Mouse (Mus musculus) heart, postnatal 0 days (tissue): ENCODE data around the gene Psmb5. TPM values are rescaled to one million over a fixed set of nuclear protein-coding genes. Genes with fewer than 3 reads are reported as not detected.

Experiments
- ATAC-seq: fragments of 200-750 bp; cut with Nextera tagmentation; 2 replicates; pipeline ENCODE4 v1.8.0; 2017; ENCODE audit warnings: low read depth, moderate number of reproducible peaks, moderate library complexity; ENCODE audit not compliant: insufficient read depth
- DNase-seq: peaks from one replicate; pipeline ENCODE4 v3.0.0-alpha.2; 2016; ENCODE audit warnings: low spot score
- H3K27ac ChIP-seq: fragments of 300-500 bp; sonication (generic); 2 replicates; pipeline ENCODE4 v1.5.1; 2014; ENCODE audit warnings: low read depth, mild to moderate bottlenecking
- H3K27me3 ChIP-seq: fragments of 300-500 bp; sonication (generic); 2 replicates; pipeline ENCODE4 v1.6.1; 2014; ENCODE audit warnings: low read length, mixed read lengths; ENCODE audit not compliant: control insufficient read depth, insufficient read depth
- H3K36me3 ChIP-seq: fragments of 300-500 bp; sonication (generic); replicated peaks from 2 replicates; pipeline ENCODE4 v1.6.1; 2014; ENCODE audit warnings: low read length, mixed read lengths; ENCODE audit not compliant: control insufficient read depth, insufficient read depth
- H3K4me1 ChIP-seq: fragments of 300-500 bp; sonication (generic); 2 replicates; pipeline ENCODE4 v1.6.1; 2014; ENCODE audit warnings: antibody characterized with exemption; ENCODE audit not compliant: control insufficient read depth, insufficient read depth
- H3K4me2 ChIP-seq: fragments of 300-500 bp; sonication (generic); 2 replicates; pipeline ENCODE4 v1.6.1; 2014; ENCODE audit warnings: low read depth, mild to moderate bottlenecking, low read length, moderate library complexity
- H3K4me3 ChIP-seq: fragments of 300-500 bp; sonication (generic); 2 replicates; pipeline ENCODE4 v1.5.1; 2014; ENCODE audit warnings: low read depth, low read length
- H3K9ac ChIP-seq: fragments of 300-500 bp; sonication (generic); replicated peaks from 2 replicates; pipeline ENCODE4 v1.6.1; 2014; ENCODE audit warnings: low read depth, low read length, mixed read lengths
- H3K9me3 ChIP-seq: fragments of 300-500 bp; sonication (generic); replicated peaks from 2 replicates; pipeline ENCODE4 v1.6.1; 2016; ENCODE audit warnings: low read length; ENCODE audit not compliant: control insufficient read depth
- CTCF ChIP-seq: IDR thresholded peaks from 2 replicates; pipeline ENCODE4 v1.5.1; 2016; ENCODE audit warnings: antibody characterized with exemption, control low read depth, low read depth
- EP300 ChIP-seq: IDR thresholded peaks from 2 replicates; pipeline ENCODE4 v1.6.1; 2016; ENCODE audit warnings: antibody characterized with exemption, low read depth
- WGBS: fragments of 180-500 bp; shearing (Covaris S2); extraction: QIAGEN DNeasy Blood & Tissue Kit; methylation state at CpG from one replicate; pipeline ENCODE4 v1.1.7; 2014; 5-methylcytosine and 5-hydroxymethylcytosine counted together
- polyA plus RNA-seq: library from polyadenylated mRNA; unstranded; fragments of >200 nt; fragmentation: Nextera tagmentation; extraction: Ambion mirVana; gene quantifications from 2 replicates; pipeline ENCODE4 v1.2.1, GENCODE M21; 2015
- total RNA-seq: library from RNA; depleted of rRNA; stranded (reverse); fragments of >200 nt; gene quantifications from 2 replicates; pipeline ENCODE4 v1.2.3, GENCODE M21; 2014; ENCODE audit warnings: low replicate concordance

Gene Psmb5
- total and polyA plus RNA-seq, 2 experiments from 2014 or later, result 207 to 342 TPM

DNA sequence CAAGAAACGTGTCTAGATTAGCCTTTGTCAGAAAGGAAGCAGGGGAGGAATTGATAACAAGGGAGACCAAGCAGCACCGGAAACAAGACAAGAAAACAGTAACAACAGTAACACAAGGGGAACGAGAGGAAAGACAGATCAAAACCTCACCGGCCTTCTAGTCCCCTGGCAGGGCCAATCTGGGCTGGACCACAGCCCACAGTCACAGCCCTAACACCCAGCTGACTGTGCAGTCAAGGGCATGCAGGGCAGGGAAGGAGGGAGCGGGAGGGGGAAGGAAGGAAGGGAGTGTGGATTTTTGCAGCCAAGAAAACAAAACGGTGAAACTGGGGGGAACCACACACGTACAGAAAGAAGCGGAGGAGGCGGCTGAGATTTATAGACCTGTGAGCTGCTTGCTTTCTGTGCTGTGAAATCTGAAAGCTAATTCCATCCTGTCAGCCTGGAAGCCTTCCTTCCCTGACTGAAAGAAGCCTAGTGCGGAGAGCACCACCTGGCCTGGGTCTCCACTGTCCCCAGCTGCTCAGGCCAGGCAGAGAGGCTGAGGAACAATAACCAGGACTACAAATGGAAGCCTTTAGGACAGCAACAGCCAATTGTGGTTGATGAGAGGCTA is 25.4 kb downstream of the Psmb5 start:
- Histone ChIP-seq H3K27ac (peak overlapping the region; percentile 85), H3K4me1 (peaks cover 17% of the 10 kb centered on the region; the same call in 1 of the 2 replicates), H3K27me3 (no peaks in the 10 kb centered on the region), H3K9ac (peak overlapping the region; percentile 26; the same call in 1 of the 2 replicates), H3K36me3 (no peaks in the 10 kb centered on the region), H3K4me2 (peak overlapping the region; percentile 6; the same call in 1 of the 2 replicates), H3K4me3 (no peak overlapping the region), H3K9me3 (no peaks in the 10 kb centered on the region)
- WGBS, result 21% methylated on average over 10 of the region's 10 CpGs
- DNase-seq, result peak; percentile 79
- no peak for TF ChIP-seq CTCF
- no peak for TF ChIP-seq EP300
- peak; percentile 90 for ATAC-seq

DNA sequence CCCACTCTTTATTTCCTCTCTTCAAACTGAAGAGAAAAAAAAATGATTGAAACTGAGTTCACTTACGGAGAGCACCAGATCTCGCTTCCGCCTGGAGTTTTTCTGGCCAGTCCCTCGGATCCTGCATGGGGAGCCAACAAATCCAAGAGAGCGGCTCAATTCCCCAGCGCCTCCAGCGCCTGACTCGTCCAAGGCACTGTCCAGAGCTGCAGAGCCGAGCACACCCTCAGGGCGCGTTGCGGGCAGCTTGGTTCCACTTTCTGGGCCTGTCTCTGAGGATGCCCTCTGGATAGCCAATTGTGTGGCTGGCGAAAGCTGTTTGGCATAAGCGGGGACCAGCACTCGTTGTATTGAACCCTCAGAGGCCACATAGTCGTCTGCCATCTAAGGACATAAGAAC is 26.8 kb downstream of the Psmb5 start:
- peaks cover 17% of the 10 kb centered on the region; the same call in 1 of the 2 replicates for H3K4me1 ChIP-seq
- TF ChIP-seq CTCF (no peak), EP300 (no peak)
- no peaks in the 10 kb centered on the region for H3K36me3 ChIP-seq

DNA sequence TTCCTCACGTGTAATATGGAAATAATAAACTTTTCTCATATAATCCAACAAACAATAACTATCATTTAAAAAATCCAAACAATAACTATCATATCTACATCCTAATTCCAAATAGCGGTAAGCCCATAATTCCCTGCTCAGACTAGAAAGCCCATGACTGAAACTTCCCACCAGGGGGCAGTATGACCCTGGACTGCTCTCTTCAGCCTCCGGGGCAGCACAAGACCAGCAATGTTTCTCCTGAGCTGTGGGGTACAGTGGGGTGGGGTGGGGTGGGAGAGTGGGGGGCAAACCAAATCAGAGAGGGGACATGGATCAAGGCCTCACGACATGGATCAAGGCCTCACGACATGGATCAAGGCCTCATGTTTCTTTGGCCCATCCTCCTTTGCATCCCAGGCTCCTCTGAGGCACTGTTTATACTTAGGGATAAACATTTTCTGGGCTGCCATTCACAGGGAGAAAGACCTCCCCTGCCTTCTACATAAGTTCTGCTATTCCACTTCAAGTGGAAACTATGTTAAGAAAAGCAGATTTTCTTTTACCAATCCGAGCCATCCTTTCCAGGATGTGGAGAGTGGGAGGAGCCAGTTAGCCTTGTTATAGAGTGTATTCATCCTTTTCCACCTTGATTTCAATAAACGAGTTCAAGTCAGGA is 34.0 kb downstream of the Psmb5 start:
- Histone ChIP-seq H3K9ac (no peak overlapping the region), H3K27me3 (no peaks in the 10 kb centered on the region), H3K4me3 (no peak overlapping the region), H3K27ac (no peak overlapping the region), H3K36me3 (peaks cover 10% of the 10 kb centered on the region), H3K9me3 (no peaks in the 10 kb centered on the region), H3K4me1 (0 out of 2 replicates have a peak, but pooled peaks cover 3% of the 10 kb centered on the region), H3K4me2 (no peak overlapping the region)
- ATAC-seq (peak; percentile 56), DNase-seq (peak; percentile 74)
- 26% methylated on average over 7 of the region's 7 CpGs for whole genome bisulfite sequencing
- TF ChIP-seq EP300 (no peak), CTCF (peak; percentile 79)

More for the DNA sequence above, 26.8 kb downstream of the Psmb5 start:
- ATAC-seq (no peak), DNase-seq (no peak)
- H3K27me3 ChIP-seq, result no peaks in the 10 kb centered on the region
- no peak overlapping the region for H3K27ac ChIP-seq
- 90% methylated on average over 16 of the region's 16 CpGs for WGBS
- no peak overlapping the region for H3K9ac ChIP-seq
- no peak overlapping the region for H3K4me2 ChIP-seq
- H3K4me3 ChIP-seq, result no peak overlapping the region
- no peaks in the 10 kb centered on the region for H3K9me3 ChIP-seq

DNA sequence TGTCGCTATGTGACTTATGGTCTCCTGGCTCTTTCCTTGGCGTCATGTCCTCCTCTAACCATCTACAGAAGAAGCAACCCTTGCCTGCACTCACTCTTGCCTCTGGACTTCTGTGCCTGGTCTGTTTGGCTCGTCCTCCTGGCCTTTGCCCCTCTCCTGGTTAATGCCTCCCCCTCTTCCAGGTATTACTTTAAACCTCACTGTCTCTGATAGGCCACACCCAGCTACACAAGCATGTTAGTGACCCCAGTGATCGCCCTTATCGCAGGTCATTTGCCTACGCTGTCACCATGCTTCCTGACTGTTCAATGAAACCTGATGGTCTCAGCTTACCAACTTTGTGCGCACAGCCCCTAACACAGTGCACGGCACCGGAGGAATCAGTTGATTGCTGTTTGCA is 35.3 kb downstream of the Psmb5 start:
- Histone ChIP-seq H3K27ac (no peak overlapping the region), H3K9ac (no peak overlapping the region), H3K4me2 (no peak overlapping the region), H3K4me1 (no peaks in the 10 kb centered on the region; the same call in 1 of the 2 replicates), H3K9me3 (no peaks in the 10 kb centered on the region), H3K27me3 (no peaks in the 10 kb centered on the region), H3K36me3 (peaks cover 10% of the 10 kb centered on the region), H3K4me3 (no peak overlapping the region)
- TF ChIP-seq EP300, result no peak
- no peak for TF ChIP-seq CTCF
- DNase-seq (no peak), ATAC-seq (no peak)
- WGBS, result 88% methylated on average over 9 of the region's 9 CpGs

DNA sequence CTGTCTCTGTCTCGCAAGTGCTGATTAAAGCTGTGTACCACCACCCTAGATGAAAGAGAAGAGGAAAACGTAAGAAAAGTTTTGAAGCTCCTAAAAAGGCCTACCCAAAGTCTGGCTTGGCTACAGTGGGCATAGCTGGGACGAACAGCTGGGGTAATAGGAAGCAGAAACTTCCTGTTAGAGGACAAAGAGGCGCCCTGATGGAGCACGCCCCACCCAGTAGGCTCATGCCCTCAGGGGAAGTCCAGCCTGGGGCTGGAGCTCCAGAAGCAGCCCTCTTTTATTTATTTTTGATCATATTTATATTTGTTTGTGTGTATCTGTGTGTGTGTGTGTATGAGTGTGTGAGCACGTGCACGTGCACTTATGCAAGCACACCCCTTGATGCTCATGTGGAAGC is 38.2 kb downstream of the Psmb5 start:
- no peak for DNase-seq
- Histone ChIP-seq H3K4me2 (no peak overlapping the region), H3K4me3 (no peak overlapping the region), H3K9ac (no peak overlapping the region), H3K9me3 (no peaks in the 10 kb centered on the region), H3K36me3 (peaks cover 5% of the 10 kb centered on the region), H3K27me3 (no peaks in the 10 kb centered on the region), H3K27ac (no peak overlapping the region), H3K4me1 (peaks cover 9% of the 10 kb centered on the region; the same call in 1 of the 2 replicates)
- TF ChIP-seq CTCF (no peak), EP300 (no peak)
- 73% methylated on average over 7 of the region's 7 CpGs for WGBS
- no peak for ATAC-seq
